Mouse (Mus musculus) forebrain, embryonic 16.5 days (tissue): ENCODE data around the gene Olfr1416. TPM values are rescaled to one million over a fixed set of nuclear protein-coding genes. Genes with fewer than 3 reads are reported as not detected.
A peak's percentile ranks its signal among the peaks of the same experiment; 100 is the strongest.
"Not testable (repeated sequence)": the region's sequence is repeated elsewhere in the genome, so short reads cannot be mapped to it uniquely, and the experiment has no call there.

Source experiments
- ATAC-seq: fragments of 200-750 bp; cut with Nextera tagmentation; 2 replicates; pipeline ENCODE4 v1.8.0; 2017; ENCODE audit warnings: mild to moderate bottlenecking, moderate library complexity
- H3K27ac ChIP-seq: fragments of 300-500 bp; sonication (generic); 2 replicates; pipeline ENCODE4 v1.5.1; 2014; ENCODE audit warnings: low read length, control low read depth
- H3K27me3 ChIP-seq: fragments of 300-500 bp; sonication (generic); replicated peaks from 2 replicates; pipeline ENCODE4 v1.6.1; 2014; ENCODE audit warnings: low read length; ENCODE audit not compliant: control insufficient read depth, insufficient read depth
- H3K36me3 ChIP-seq: fragments of 300-500 bp; sonication (generic); 2 replicates; pipeline ENCODE4 v1.6.1; 2014; ENCODE audit not compliant: control insufficient read depth, insufficient read depth
- H3K4me1 ChIP-seq: fragments of 300-500 bp; sonication (generic); replicated peaks from 2 replicates; pipeline ENCODE4 v1.6.1; 2014; ENCODE audit warnings: low read length; ENCODE audit not compliant: control insufficient read depth, insufficient read depth
- H3K4me2 ChIP-seq: fragments of 300-500 bp; sonication (generic); 2 replicates; pipeline ENCODE4 v1.6.1; 2014; ENCODE audit warnings: mild to moderate bottlenecking, low read length, control low read depth
- H3K4me3 ChIP-seq: fragments of 300-500 bp; sonication (generic); replicated peaks from 2 replicates; pipeline ENCODE4 v1.5.1; 2014; ENCODE audit warnings: mild to moderate bottlenecking, low read length, control low read depth
- H3K9ac ChIP-seq: fragments of 300-500 bp; sonication (generic); replicated peaks from 2 replicates; pipeline ENCODE4 v1.6.1; 2014; ENCODE audit warnings: low read depth, low read length, control low read depth
- H3K9me3 ChIP-seq: fragments of 300-500 bp; sonication (generic); 2 replicates; pipeline ENCODE4 v1.6.1; 2016; ENCODE audit warnings: low read length; ENCODE audit not compliant: control insufficient read depth
- WGBS: fragments of 180-500 bp; shearing (Covaris S2); extraction: QIAGEN DNeasy Blood & Tissue Kit; methylation state at CpG from one replicate; pipeline ENCODE4 v1.1.7; 2014; 5-methylcytosine and 5-hydroxymethylcytosine counted together
- polyA plus RNA-seq: library from polyadenylated mRNA; unstranded; fragments of >200 nt; fragmentation: Nextera tagmentation; extraction: Ambion mirVana; gene quantifications from 2 replicates; pipeline ENCODE4 v1.2.1, GENCODE M21; 2015

The Olfr1416 gene
- not detected in 2 replicates for polyA plus RNA-seq

DNA sequence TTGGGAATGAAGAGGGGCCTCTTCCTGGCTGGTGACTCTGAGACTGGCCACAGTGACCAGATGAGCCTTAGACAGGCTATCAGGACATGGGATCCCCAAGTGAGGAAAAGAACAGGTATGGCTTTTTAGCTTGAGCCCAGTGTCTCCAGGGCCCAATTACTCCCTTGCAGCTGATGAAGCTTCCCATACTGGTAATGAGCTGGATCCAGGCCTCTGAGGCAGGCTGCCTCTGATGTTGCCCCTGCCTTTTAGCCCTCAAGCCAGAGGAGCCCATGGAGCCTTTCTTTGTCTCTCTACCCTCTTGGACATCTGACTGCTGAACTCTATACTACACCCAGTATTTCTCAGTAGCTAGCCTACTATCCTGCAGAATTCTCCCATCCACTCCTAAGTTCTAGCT is at the start of gene Olfr1416:
Olfr1416 (minus strand) TSS at position 101 of the 400 bp plus-strand sequence.
- Histone ChIP-seq H3K4me1 (no peaks in the 10 kb centered on the region), H3K9me3 (peaks cover 4% of the 10 kb centered on the region; the same call in 1 of the 2 replicates), H3K4me2 (no peak within 1 kb of the TSS), H3K4me3 (no peak within 1 kb of the TSS), H3K36me3 (no peaks in the 10 kb centered on the region), H3K27me3 (no peaks in the 10 kb centered on the region), H3K9ac (no peak within 1 kb of the TSS), H3K27ac (no peak within 1 kb of the TSS)
- no peak for ATAC-seq

DNA sequence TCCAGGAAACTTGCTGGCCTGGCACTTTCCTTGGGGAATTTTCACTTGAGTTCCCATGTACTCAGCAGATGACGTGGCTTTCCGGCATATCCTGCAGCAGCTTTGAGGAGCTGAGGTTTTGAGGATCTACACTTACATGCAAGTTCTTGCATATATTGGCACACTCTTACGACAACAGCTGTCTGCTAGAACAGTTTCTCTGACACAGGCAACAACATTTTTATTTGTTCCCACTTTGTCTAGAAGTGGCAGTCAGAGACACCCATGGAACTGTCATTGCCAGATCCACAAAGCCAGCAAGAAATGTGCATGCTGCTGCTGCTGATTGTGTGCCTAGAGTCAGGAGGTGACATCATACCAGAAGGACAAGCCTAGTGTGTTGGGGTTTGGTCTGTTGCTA is 38.9 kb upstream of the Olfr1416 start:
- H3K27me3 ChIP-seq: no peaks in the 10 kb centered on the region
- no peaks in the 10 kb centered on the region for H3K36me3 ChIP-seq
- H3K4me1 ChIP-seq: no peaks in the 10 kb centered on the region
- WGBS: 78% methylated on average over 3 of the region's 3 CpGs
- no peak for ATAC-seq
- no peak overlapping the region for H3K4me2 ChIP-seq
- H3K9ac ChIP-seq: no peak overlapping the region
- H3K27ac ChIP-seq: no peak overlapping the region
- H3K4me3 ChIP-seq: no peak overlapping the region
- H3K9me3 ChIP-seq: no peaks in the 10 kb centered on the region

DNA sequence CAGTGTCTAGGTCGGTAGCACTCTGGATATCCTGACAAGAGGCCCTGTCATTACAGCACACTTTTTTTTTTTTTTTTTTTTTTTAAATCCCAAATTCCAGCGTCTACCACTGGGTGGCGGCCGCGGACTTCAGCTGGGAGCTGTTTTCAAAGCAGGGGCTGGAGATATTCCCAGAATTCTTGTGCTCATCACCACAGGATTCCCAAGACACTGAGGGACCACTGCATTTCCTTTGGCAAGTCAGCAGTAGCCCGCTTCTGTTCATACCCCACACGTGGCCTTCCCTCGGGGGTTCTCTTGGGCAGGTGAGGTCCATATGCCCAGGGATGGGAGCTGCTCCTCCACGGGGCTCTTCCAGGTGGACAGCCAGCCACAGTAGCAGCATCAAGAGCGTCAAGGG is 36.5 kb upstream of the Olfr1416 start:
- ATAC-seq: peak; percentile 47; the same call in 1 of the 2 replicates
- WGBS: 19% methylated on average over 10 of the region's 10 CpGs

DNA sequence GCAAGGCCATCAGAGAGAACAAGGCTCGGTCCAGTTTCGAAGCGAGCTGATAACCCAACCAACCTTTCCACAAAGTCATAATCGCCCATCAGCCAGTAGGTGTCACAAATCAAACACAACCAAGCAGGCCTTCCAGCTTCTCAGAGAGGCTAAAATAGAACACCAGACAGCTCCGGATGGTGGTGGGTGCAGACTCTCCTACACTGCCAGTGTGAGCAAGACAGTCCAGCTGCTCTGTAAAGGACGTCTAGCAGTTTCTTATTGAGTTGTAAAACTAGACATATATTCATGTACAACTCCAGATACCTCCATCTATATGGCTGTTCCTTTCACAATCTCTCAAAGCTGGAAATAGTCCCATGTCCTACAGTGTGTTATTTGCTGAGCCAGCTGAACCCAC is 34.1 kb upstream of the Olfr1416 start:
- H3K4me2 ChIP-seq: no peak overlapping the region
- H3K9me3 ChIP-seq: no peaks in the 10 kb centered on the region
- H3K4me3 ChIP-seq: no peak overlapping the region
- WGBS: 84% methylated on average over 6 of the region's 6 CpGs
- no peak for ATAC-seq
- H3K36me3 ChIP-seq: no peaks in the 10 kb centered on the region
- no peaks in the 10 kb centered on the region for H3K4me1 ChIP-seq
- no peak overlapping the region for H3K27ac ChIP-seq
- no peak overlapping the region for H3K9ac ChIP-seq
- no peaks in the 10 kb centered on the region for H3K27me3 ChIP-seq

More for the DNA sequence above, 36.5 kb upstream of the Olfr1416 start:
- H3K27ac ChIP-seq: no peak overlapping the region
- no peaks in the 10 kb centered on the region for H3K9me3 ChIP-seq
- no peaks in the 10 kb centered on the region for H3K4me1 ChIP-seq
- no peaks in the 10 kb centered on the region for H3K36me3 ChIP-seq
- no peaks in the 10 kb centered on the region for H3K27me3 ChIP-seq
- H3K9ac ChIP-seq: no peak overlapping the region
- no peak overlapping the region for H3K4me3 ChIP-seq
- H3K4me2 ChIP-seq: no peak overlapping the region

DNA sequence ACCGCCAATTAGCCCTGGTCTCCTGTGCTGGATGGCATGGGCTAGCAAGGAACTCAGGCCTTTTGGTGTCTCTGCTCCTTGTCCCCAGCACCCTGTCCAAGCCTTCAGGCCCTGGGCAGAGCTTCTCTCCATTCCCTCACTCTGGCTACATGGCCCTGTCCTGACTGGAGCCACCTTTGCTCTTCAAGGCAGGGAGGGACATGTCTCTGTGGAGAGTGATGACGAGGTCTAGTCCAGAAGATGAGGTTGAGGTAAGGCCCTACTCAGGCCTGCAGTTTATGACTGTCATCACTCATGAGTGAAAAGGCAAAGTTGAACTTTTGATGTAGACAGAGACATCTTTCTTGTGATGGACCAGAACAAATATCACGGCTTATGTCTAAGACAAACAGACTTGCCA is 33.6 kb upstream of the Olfr1416 start, which contains the start of gene Olfr1414:
Olfr1414 (minus strand) TSS at position 101 of the 400 bp plus-strand sequence.
- H3K27ac ChIP-seq: no peak within 1 kb of the TSS
- H3K9ac ChIP-seq: no peak within 1 kb of the TSS
- H3K4me2 ChIP-seq: no peak within 1 kb of the TSS
- H3K4me1 ChIP-seq: no peaks in the 10 kb centered on the region
- H3K36me3 ChIP-seq: no peaks in the 10 kb centered on the region
- H3K27me3 ChIP-seq: no peaks in the 10 kb centered on the region
- no peaks in the 10 kb centered on the region for H3K9me3 ChIP-seq
- H3K4me3 ChIP-seq: no peak within 1 kb of the TSS
- no peak for ATAC-seq
- 83% methylated on average over 3 of the region's 3 CpGs for WGBS

DNA sequence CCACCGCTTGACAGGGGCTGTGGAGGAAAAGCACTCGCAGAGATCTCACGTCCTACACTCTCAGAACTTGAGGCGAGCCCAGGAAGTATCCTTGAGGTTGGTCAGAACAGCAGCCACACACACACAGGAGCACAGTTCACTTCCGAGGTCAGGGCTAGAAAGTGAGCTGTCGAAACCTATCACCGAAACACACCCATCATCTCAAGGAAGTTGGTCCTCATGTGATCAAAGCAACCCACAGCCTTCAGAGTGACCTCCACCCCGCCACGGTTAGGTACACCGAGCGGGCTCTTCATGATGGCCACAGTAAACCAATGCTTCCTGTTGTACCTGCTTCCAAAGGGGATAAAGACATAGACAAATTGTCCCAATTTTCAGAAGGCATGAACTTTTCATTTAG is 30.5 kb upstream of the Olfr1416 start:
- ATAC-seq: no peak
- Histone ChIP-seq H3K9ac (no peak overlapping the region), H3K4me1 (no peaks in the 10 kb centered on the region), H3K36me3 (no peaks in the 10 kb centered on the region), H3K27me3 (no peaks in the 10 kb centered on the region), H3K27ac (no peak overlapping the region), H3K4me3 (no peak overlapping the region), H3K9me3 (no peaks in the 10 kb centered on the region), H3K4me2 (no peak overlapping the region)
- 90% methylated on average over 11 of the region's 11 CpGs for WGBS

DNA sequence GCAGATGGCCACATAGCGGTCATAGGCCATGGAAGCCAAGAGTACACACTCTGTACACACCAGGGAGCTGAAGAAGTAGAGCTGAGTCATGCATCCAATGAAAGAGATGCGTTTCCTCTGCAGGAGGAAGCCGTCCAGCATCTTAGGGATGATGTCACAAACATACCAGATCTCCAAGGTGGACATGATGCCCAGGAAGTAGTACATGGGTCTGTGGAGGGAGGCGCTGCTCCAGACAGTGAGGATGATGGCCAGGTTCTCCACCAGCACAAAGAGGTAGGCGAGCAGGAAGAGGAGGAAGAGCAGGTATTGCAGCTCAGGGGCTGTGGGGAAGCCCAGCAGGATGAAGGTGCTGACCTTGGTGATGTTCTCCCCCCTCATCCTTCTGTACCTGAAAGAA is 26.7 kb upstream of the Olfr1416 start:
- not testable (repeated sequence) for H3K36me3 ChIP-seq, H3K9ac ChIP-seq, H3K27me3 ChIP-seq, H3K4me2 ChIP-seq, H3K27ac ChIP-seq, H3K4me1 ChIP-seq, ATAC-seq, H3K4me3 ChIP-seq, H3K9me3 ChIP-seq
- 93% methylated on average over 4 of the region's 5 CpGs for WGBS

DNA sequence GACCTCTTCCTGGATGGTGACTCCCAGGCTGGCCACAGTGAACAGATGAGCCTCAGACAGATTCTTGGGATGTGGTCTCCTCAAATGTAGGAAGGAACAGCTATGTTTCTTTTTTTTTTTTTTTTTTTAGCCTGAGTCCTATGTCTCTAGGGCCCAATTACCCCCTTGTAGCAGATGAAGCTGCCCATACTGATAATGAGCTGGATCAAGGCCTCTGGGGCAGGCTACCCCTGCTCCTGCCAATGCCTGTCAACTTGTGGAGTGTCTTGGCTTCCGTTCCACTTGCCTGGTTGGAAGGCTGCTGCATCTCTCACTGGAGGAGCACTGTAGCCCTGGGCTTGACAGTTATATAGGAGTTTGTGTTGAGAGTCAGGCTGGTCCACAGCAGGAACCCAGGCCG is 11.1 kb upstream of the Olfr1416 start, which contains the start of gene Olfr1415:
Olfr1415 (minus strand) TSS at position 101 of the 400 bp plus-strand sequence.
- Histone ChIP-seq H3K27me3 (no peaks in the 10 kb centered on the region), H3K4me2 (no peak within 1 kb of the TSS), H3K4me1 (no peaks in the 10 kb centered on the region), H3K27ac (no peak within 1 kb of the TSS), H3K36me3 (no peaks in the 10 kb centered on the region), H3K9ac (no peak within 1 kb of the TSS), H3K9me3 (no peaks in the 10 kb centered on the region), H3K4me3 (no peak within 1 kb of the TSS)
- no peak for ATAC-seq
- 83% methylated on average over 2 of the region's 2 CpGs for WGBS

DNA sequence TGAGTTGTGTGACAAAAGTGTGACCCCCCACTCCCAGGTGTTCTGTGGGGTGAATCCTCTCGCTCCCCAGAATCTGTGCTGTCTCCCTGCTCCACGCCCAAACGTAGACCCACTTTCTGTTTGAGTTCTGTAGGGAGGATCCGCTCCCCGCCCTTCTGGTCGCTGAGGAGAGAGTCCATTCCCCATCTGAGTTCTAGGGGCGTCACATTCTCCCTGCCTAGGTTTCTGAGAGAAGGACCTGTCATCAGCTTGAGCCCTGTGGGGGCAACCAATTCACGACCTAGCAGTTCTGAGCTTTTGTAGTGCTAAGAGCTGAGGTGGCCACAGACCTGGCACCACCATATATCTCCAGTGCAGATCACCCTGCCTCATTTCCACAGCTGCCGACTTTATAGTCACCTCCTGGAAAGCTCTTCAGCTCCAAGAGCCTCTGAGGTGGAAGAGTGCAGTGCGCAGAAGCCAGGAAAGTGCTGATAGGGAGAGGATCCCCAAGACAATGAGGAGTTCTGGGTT is 10.8 kb downstream of the Olfr1416 start:
- Histone ChIP-seq H3K27me3 (no peaks in the 10 kb centered on the region), H3K27ac (no peak overlapping the region), H3K4me2 (peak overlapping the region; percentile 94), H3K9ac (peak overlapping the region; percentile 87), H3K9me3 (no peaks in the 10 kb centered on the region), H3K4me3 (peak overlapping the region; percentile 100), H3K36me3 (peaks cover 3% of the 10 kb centered on the region; the same call in 1 of the 2 replicates), H3K4me1 (peaks cover 16% of the 10 kb centered on the region)
- peak; percentile 59; the same call in 1 of the 2 replicates for ATAC-seq
- 6% methylated on average over 10 of the region's 10 CpGs for whole genome bisulfite sequencing
